Mouse (Mus musculus) spleen, postnatal 36 days (tissue): Measurements from ENCODE around the gene Rest.
A peak's percentile ranks its signal among the peaks of the same experiment; 100 is the strongest.

Source experiments
- DNase-seq, 2 experiments: peaks; one replicate each; pipeline ENCODE4 v3.0.0; 2022; ENCODE audit warnings: low spot score in 2 of 2, mixed read lengths in 1 of 2

Rest gene

GRCm38 (mm10) chr5:77265671-77266065, 377 bp downstream of the Rest start:
- peak; percentile 78 to 79 for DNase-seq

- DNase-seq, result peak; percentile 51 to 62
Observed at GRCm38 (mm10) chr5:77266066-77266885, 985 bp downstream of the Rest start.

GRCm38 (mm10) chr5:77266886-77267401, 1.7 kb downstream of the Rest start:
- peak; percentile 40 to 56 for DNase-seq

GRCm38 (mm10) chr5:77267441-77267840, 2.1 kb downstream of the Rest start:
- no peak for DNase-seq

- no peak for DNase-seq
Observed at GRCm38 (mm10) chr5:77267957-77268624, 2.8 kb downstream of the Rest start.

GRCm38 (mm10) chr5:77269399-77269798, 4.1 kb downstream of the Rest start:
- DNase-seq, result no peak

- DNase-seq, result peak; percentile 74 to 76
Observed at GRCm38 (mm10) chr5:77273151-77273550, 7.9 kb downstream of the Rest start.

DNA sequence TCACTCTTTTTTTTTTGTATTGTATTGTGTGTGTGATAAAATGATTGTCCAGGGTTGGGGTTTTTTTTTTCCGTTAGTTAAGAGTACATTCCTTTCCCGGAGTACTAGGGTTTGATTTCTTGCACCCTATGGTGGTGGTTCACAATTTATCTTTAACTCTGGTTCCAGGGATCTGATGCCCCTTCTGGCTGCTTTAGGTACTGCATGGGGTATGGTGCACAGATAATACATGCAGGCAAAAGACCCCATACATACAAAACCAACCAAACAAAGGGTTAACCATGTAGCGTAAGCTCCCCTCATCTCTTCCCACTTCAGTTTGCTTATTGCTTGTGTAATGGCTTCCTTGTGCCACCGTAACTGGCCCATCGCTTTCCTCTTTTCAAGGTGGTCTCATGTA, 10.7 kb downstream of the Rest start:
- peak; percentile 12 to 48 for DNase-seq

- no peak for DNase-seq
Observed at GRCm38 (mm10) chr5:77277204-77277603, 11.9 kb downstream of the Rest start.

DNA sequence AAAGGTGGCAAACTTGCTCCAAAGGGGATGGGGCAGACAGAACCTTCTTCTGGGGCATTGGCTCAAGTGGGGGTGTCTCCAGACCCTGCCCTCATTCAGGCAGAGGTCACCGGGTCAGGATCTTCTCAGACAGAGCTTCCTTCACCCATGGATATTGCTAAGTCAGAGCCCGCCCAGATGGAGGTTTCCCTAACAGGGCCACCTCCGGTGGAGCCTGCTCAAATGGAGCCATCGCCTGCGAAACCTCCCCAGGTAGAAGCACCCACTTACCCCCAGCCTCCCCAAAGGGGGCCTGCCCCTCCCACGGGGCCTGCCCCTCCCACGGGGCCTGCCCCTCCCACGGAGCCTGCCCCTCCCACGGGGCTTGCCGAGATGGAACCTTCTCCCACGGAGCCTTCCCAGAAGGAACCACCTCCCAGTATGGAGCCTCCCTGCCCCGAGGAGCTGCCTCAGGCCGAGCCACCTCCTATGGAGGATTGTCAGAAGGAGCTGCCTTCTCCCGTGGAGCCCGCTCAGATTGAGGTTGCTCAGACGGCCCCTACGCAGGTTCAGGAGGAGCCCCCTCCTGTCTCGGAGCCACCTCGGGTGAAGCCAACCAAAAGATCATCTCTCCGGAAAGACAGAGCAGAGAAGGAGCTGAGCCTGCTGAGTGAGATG, 16.4 kb downstream of the Rest start:
- no peak for DNase-seq

- no peak for DNase-seq
Observed at GRCm38 (mm10) chr5:77282242-77282641, 17.0 kb downstream of the Rest start.

- DNase-seq, result no peak
Observed at GRCm38 (mm10) chr5:77285685-77286084, 20.4 kb downstream of the Rest start.

- no peak for DNase-seq
Observed at GRCm38 (mm10) chr5:77286904-77287303, 21.6 kb downstream of the Rest start.

GRCm38 (mm10) chr5:77287901-77288300, 22.6 kb downstream of the Rest start:
- peak in 1 of 2 experiments; percentile 9 for DNase-seq

DNA sequence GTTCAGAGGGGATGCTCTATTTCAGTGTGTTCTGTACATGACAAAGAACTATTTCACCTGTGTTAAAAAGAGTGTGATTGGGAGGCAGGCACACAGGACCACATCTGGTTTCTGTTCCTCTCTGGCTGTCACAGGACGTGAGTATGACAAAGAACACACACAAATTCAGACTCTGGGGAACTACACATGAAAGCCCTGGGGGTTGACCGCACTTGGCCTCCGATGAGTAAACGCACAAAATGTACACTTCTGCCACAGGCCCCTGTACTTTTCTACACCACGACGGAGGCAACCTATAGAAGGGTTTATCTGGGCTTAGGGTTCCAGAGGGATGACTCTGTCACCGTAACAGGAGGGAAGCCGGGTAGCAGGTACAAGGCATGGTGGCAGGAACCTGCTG, 24.4 kb downstream of the Rest start:
- DNase-seq, result peak; percentile 88 to 89

DNA sequence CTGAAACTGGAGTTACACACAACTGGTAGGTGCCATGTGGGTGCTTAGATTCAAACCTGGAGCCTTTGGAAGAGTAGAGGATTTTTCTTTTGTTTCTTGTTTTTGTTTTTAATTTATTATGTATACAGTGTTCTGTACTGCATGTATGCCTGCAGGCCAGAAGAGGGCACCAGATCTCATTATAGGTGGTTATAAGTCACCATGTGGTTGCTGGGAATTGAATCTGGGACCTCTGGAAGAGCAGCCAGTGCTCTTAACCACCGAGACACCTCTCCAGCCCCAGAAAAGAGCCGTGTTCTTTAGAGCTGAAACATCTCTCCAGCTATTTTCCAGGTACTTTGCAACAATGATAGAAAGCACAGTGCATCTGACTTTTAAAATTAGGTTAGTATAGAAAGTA, 25.3 kb downstream of the Rest start:
- no peak for DNase-seq

GRCm38 (mm10) chr5:77292803-77293522, 27.7 kb downstream of the Rest start:
- peak; percentile 48 to 50 for DNase-seq

DNA sequence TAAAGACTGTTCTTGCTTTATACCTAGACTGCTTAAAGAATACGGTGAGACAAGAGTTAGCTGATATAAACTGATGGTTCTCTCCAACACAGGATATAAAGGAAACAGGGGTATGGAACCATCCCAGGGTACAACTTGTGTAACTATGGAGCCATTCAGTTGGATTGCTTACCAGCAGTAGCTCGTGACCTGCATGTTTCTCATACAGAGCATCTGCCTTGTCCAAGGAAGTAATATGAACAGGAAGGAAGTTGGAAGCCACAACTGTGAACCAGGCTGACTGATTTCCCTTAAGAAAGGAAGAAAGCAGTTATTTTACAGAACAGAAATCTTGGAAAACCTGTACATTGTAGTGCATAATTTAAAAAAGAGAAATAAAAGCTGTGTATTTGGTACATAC, 34.2 kb downstream of the Rest start:
- no peak for DNase-seq

DNA sequence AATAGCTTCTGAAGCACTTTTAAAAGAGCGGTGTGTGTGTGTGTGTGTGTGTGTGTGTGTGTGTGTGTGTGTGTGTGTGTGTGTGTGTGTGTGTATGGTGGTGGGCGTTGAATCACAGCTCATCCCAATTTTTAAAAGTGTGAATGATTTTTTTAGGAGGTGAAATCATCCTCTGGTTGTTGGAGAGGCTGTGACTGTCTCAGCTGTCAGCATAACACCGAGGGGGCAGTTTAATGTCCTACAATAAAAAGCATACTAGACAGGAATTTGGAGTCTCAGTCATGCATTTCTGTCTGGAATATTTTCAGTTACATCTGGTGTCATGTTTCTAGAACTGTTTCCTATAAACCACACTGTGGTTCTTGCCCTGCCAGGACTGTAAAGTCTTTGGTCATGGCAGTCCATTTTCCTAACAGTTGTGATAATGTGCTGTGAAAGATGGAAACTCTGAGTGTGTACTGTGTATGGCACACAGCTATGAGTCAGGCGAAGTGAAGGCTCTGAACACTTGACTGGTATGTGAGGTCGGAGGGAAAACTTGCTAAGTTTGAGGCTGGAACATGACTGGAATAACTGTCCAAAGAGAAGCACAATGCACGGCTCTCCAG, 36.1 kb downstream of the Rest start:
- no peak for DNase-seq

DNA sequence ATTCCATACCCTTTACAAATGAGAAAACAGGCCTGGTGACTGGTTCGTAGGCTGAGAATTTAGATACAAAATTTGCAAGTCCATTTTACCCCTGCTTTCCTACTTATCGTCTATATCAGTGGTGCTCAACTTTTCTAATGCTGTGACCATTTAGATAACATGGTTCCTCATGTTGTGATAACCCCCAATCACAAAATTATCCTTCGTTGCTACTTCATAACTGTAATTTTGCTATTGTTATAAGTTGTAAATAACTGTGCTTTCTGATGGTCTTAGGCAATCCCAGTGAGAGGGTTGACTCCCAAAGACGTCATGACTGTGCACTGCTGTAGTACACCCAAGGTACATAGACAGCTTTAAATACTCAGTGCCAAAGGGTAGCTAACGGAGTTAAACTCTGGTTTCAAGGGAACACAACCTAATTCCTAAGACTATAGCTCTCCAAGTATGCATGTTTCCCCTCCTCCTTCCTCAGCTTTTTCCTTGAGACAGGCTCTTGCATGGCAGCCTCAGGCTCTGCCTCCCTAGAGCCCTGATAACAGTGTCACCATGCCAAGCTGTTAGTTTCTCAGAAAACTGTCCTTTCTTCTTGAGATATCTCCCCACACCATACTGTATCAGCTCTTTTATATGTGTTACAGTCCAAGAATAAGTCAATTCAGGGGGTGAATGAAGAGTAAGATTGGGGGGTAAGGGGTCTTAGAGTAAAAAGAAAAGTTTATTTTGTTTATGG, 42.7 kb downstream of the Rest start:
- DNase-seq, result no peak
